Mouse (Mus musculus): ENCODE measurements around the gene Phactr1. TPM values are rescaled to one million over a fixed set of nuclear protein-coding genes. Genes with fewer than 3 reads are reported as not detected.
A peak's percentile ranks its signal among the peaks of the same experiment; 100 is the strongest.
"Not testable (repeated sequence)": the region's sequence is repeated elsewhere in the genome, so short reads cannot be mapped to it uniquely, and the experiment has no call there.

The Phactr1 gene
- polyA plus RNA-seq, 1 experiment from 2014 or later = 12.6 TPM

DNA sequence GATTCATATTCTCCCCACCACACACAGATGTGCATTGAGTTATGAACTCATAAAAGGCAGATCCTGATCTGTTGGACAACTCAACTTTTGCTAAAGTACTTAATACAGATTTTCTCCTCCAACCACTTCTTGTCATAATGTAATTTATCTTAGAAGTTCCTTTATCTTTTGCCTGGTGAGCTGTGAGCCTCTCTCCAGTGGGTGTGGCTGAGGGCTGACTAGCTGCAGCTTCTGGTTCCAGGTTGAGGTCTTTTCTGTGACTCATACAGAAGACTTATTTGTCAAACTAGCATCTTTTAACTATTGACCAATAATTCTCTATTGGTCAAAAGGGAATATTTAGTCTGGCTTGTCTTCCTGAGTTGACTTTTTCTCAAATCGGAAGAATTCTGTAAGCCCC, 257.9 kb downstream of the Phactr1 start:
- Histone ChIP-seq H3K27me3 (ENCODE audit: control insufficient read depth, insufficient read depth, low read length) (no peaks in the 10 kb centered on the region), H3K27ac (replicated peaks; ENCODE audit: low read depth, low read length) (no peak overlapping the region), H3K9me3 (replicated peaks; ENCODE audit: control insufficient read depth, low read length) (no peaks in the 10 kb centered on the region), H3K9ac (replicated peaks; ENCODE audit: low read length) (no peak overlapping the region), H3K4me2 (ENCODE audit: low read depth, low read length) (no peak overlapping the region), H3K36me3 (replicated peaks; ENCODE audit: control insufficient read depth, insufficient read depth, low read depth, low read length) (no peaks in the 10 kb centered on the region), H3K4me1 (ENCODE audit: control insufficient read depth, insufficient read depth, low read length) (no peaks in the 10 kb centered on the region), H3K4me3 (ENCODE audit: low read depth, low read length) (no peak overlapping the region)
- DNase-seq (ENCODE audit: low spot score) (no peak), ATAC-seq (replicated peaks; ENCODE audit: insufficient number of reproducible peaks, low FRiP score, low TSS enrichment, low read depth) (no peak)
- 94% methylated on average over 1 of the region's 1 CpGs for WGBS

DNA sequence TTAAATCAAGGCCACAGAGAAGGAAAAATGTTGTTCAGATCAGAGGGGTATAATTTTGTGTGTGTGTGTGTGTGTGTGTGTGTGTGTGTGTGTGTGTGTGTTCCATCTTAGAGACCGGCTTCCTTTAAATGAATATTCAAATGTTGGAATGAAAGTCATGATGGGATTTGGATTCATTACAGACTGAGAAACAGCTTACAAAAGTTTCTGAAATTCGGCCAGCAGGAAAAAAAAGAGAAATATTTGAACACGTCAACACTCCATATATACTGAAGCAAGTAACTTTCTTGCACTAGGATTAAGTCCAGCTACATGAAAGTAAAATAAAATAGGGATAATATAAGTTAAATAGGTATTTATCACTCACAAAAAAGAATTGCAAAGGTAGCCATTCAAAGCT, 259.8 kb downstream of the Phactr1 start:
- H3K4me3 ChIP-seq (ENCODE audit: low read depth, low read length) = no peak overlapping the region
- no peak overlapping the region for H3K4me2 ChIP-seq (ENCODE audit: low read depth, low read length)
- H3K4me1 ChIP-seq (ENCODE audit: control insufficient read depth, insufficient read depth, low read length) = no peaks in the 10 kb centered on the region
- ATAC-seq (replicated peaks; ENCODE audit: insufficient number of reproducible peaks, low FRiP score, low TSS enrichment, low read depth) (no peak), DNase-seq (ENCODE audit: low spot score) (no peak)
- no peak overlapping the region for H3K9ac ChIP-seq (replicated peaks; ENCODE audit: low read length)
- no peaks in the 10 kb centered on the region for H3K27me3 ChIP-seq (ENCODE audit: control insufficient read depth, insufficient read depth, low read length)
- no peaks in the 10 kb centered on the region for H3K9me3 ChIP-seq (replicated peaks; ENCODE audit: control insufficient read depth, low read length)
- no peak overlapping the region for H3K27ac ChIP-seq (replicated peaks; ENCODE audit: low read depth, low read length)
- 90% methylated on average over 3 of the region's 3 CpGs for WGBS
- no peaks in the 10 kb centered on the region for H3K36me3 ChIP-seq (replicated peaks; ENCODE audit: control insufficient read depth, insufficient read depth, low read depth, low read length)

DNA sequence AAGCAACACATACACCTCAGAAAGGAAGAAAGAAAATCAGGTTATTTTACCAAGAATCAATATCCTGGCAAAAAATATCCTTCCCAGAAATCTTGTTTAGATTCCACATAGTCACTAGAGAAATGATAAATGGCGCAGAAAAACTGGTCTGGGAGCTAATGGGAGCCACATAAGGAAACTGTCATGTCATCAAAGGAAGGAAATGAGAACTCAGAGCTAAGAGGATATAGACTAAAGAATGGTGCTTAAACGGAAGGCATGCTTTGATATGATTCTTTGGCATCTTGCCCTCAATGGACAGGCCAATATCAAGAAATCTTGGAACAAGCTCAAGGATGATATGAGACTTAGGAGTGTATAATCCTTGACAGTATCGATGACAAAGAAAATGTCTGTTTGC, 263.7 kb downstream of the Phactr1 start:
- H3K9ac ChIP-seq (replicated peaks; ENCODE audit: low read length) = no peak overlapping the region
- H3K27ac ChIP-seq (replicated peaks; ENCODE audit: low read depth, low read length) = no peak overlapping the region
- H3K27me3 ChIP-seq (ENCODE audit: control insufficient read depth, insufficient read depth, low read length) = no peaks in the 10 kb centered on the region
- no peak for DNase-seq (ENCODE audit: low spot score)
- no peak overlapping the region for H3K4me3 ChIP-seq (ENCODE audit: low read depth, low read length)
- no peak for ATAC-seq (replicated peaks; ENCODE audit: insufficient number of reproducible peaks, low FRiP score, low TSS enrichment, low read depth)
- H3K36me3 ChIP-seq (replicated peaks; ENCODE audit: control insufficient read depth, insufficient read depth, low read depth, low read length) = no peaks in the 10 kb centered on the region
- no peaks in the 10 kb centered on the region for H3K4me1 ChIP-seq (ENCODE audit: control insufficient read depth, insufficient read depth, low read length)
- no peak overlapping the region for H3K4me2 ChIP-seq (ENCODE audit: low read depth, low read length)
- WGBS = 78% methylated on average over 3 of the region's 3 CpGs
- H3K9me3 ChIP-seq (replicated peaks; ENCODE audit: control insufficient read depth, low read length) = no peaks in the 10 kb centered on the region

DNA sequence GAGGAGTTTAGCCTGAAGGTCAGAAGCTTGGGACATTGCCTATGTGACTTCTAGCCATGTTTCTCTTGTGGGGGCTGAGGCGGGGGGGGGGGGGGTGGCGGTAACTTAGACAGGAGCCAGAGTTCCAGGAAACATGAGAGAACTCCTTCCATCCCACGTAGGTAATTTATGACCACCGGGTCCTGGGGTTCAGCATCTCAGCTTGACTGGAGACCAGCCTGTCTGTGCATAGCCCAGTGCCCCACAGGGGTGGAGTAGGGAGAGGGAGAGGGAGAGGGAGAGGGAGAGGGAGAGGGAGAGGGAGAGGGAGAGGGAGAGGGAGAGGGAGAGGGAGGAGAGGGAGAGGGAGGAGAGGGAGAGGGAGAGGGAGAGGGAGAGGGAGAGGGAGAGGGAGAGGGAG, 264.8 kb downstream of the Phactr1 start:
- not testable (repeated sequence) for H3K9ac ChIP-seq (replicated peaks; ENCODE audit: low read length); H3K36me3 ChIP-seq (replicated peaks; ENCODE audit: control insufficient read depth, insufficient read depth, low read depth, low read length); H3K9me3 ChIP-seq (replicated peaks; ENCODE audit: control insufficient read depth, low read length); H3K4me2 ChIP-seq (ENCODE audit: low read depth, low read length); H3K27ac ChIP-seq (replicated peaks; ENCODE audit: low read depth, low read length); H3K4me1 ChIP-seq (ENCODE audit: control insufficient read depth, insufficient read depth, low read length); DNase-seq (ENCODE audit: low spot score); H3K4me3 ChIP-seq (ENCODE audit: low read depth, low read length); ATAC-seq (replicated peaks; ENCODE audit: insufficient number of reproducible peaks, low FRiP score, low TSS enrichment, low read depth); H3K27me3 ChIP-seq (ENCODE audit: control insufficient read depth, insufficient read depth, low read length)
- 57% methylated on average over 4 of the region's 4 CpGs for WGBS

DNA sequence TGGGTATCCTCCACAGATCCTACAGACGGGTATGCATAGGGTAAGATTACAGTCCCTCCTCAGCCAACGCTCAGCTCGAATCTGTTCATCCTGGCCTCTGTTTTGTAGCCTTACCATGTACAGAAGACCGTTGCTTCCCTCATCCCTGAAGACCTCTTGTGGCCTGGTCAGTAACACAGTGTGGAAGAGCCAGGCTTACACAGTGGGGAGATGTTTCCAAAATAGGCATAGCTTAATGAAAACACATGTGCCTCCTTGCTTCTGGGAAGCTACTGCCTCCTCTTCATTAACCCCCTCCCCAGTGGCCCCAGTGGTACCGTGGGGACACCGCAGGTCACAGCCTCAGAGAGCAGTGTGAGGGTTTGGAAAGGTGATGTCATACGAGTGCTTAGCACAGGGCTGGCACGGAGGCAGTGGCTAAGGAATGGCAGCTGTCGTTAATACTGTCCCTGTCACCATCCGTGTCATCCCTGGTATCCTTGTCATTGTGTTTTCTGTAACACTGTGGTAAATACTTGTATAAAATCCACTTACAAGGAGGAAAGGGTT, 268.4 kb downstream of the Phactr1 start:
- no peak for DNase-seq (ENCODE audit: low spot score)
- Histone ChIP-seq H3K36me3 (replicated peaks; ENCODE audit: control insufficient read depth, insufficient read depth, low read depth, low read length) (no peaks in the 10 kb centered on the region), H3K27me3 (ENCODE audit: control insufficient read depth, insufficient read depth, low read length) (no peaks in the 10 kb centered on the region), H3K4me1 (ENCODE audit: control insufficient read depth, insufficient read depth, low read length) (no peaks in the 10 kb centered on the region), H3K9me3 (replicated peaks; ENCODE audit: control insufficient read depth, low read length) (no peaks in the 10 kb centered on the region), H3K4me2 (ENCODE audit: low read depth, low read length) (no peak overlapping the region), H3K27ac (replicated peaks; ENCODE audit: low read depth, low read length) (no peak overlapping the region), H3K4me3 (ENCODE audit: low read depth, low read length) (no peak overlapping the region), H3K9ac (replicated peaks; ENCODE audit: low read length) (no peak overlapping the region)
- ATAC-seq (replicated peaks; ENCODE audit: insufficient number of reproducible peaks, low FRiP score, low TSS enrichment, low read depth) = no peak
- WGBS = 76% methylated on average over 10 of the region's 10 CpGs

DNA sequence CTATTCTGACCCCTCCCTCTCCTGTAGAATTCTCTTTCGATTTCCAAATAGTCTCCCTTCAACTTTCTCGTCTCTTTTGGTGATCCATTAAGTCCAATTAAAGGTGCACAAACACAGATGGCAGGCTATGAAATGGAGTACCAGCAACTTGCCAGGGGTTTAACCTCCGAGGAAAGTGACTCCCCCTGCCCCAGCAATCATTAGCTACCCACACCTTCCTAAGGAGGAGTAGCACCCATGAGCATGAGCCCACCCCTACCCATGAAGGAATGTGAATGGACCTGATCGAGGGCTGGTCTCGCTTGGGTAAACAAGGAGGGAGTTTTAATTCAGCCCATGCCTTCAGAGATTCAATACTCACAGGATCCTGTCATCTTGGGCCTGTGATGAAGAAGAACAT, 268.9 kb downstream of the Phactr1 start:
- H3K4me3 ChIP-seq (ENCODE audit: low read depth, low read length) = no peak overlapping the region
- H3K27ac ChIP-seq (replicated peaks; ENCODE audit: low read depth, low read length) = no peak overlapping the region
- no peaks in the 10 kb centered on the region for H3K36me3 ChIP-seq (replicated peaks; ENCODE audit: control insufficient read depth, insufficient read depth, low read depth, low read length)
- WGBS = 70% methylated on average over 5 of the region's 5 CpGs
- no peak for ATAC-seq (replicated peaks; ENCODE audit: insufficient number of reproducible peaks, low FRiP score, low TSS enrichment, low read depth)
- H3K27me3 ChIP-seq (ENCODE audit: control insufficient read depth, insufficient read depth, low read length) = no peaks in the 10 kb centered on the region
- DNase-seq (ENCODE audit: low spot score) = no peak
- no peaks in the 10 kb centered on the region for H3K9me3 ChIP-seq (replicated peaks; ENCODE audit: control insufficient read depth, low read length)
- H3K4me2 ChIP-seq (ENCODE audit: low read depth, low read length) = no peak overlapping the region
- H3K9ac ChIP-seq (replicated peaks; ENCODE audit: low read length) = no peak overlapping the region
- H3K4me1 ChIP-seq (ENCODE audit: control insufficient read depth, insufficient read depth, low read length) = no peaks in the 10 kb centered on the region

DNA sequence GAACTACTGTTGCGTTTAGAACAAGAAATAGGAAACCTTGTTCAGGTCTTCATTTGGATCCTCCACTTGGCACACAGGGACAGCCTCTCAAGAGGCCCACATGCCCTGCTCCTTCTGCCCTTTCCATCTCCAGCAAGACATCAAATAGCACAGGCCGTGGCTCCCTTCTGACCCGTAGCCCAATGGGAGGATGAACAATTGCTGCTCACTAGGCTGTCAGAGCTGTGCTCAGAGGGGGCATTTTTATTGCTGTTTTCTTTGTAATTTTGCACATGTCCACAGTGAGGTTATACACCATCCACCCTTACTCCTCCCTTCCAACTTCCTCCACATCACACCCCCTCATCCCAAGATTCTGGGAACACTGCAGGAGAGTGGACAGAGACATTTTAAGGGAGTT, 269.6 kb downstream of the Phactr1 start:
- H3K4me2 ChIP-seq (ENCODE audit: low read depth, low read length) = no peak overlapping the region
- ATAC-seq (replicated peaks; ENCODE audit: insufficient number of reproducible peaks, low FRiP score, low TSS enrichment, low read depth) = no peak
- DNase-seq (ENCODE audit: low spot score) = no peak
- H3K9ac ChIP-seq (replicated peaks; ENCODE audit: low read length) = no peak overlapping the region
- H3K27ac ChIP-seq (replicated peaks; ENCODE audit: low read depth, low read length) = no peak overlapping the region
- no peak overlapping the region for H3K4me3 ChIP-seq (ENCODE audit: low read depth, low read length)
- 80% methylated on average over 3 of the region's 3 CpGs for WGBS
- H3K36me3 ChIP-seq (replicated peaks; ENCODE audit: control insufficient read depth, insufficient read depth, low read depth, low read length) = no peaks in the 10 kb centered on the region
- no peaks in the 10 kb centered on the region for H3K27me3 ChIP-seq (ENCODE audit: control insufficient read depth, insufficient read depth, low read length)
- H3K9me3 ChIP-seq (replicated peaks; ENCODE audit: control insufficient read depth, low read length) = no peaks in the 10 kb centered on the region
- no peaks in the 10 kb centered on the region for H3K4me1 ChIP-seq (ENCODE audit: control insufficient read depth, insufficient read depth, low read length)

DNA sequence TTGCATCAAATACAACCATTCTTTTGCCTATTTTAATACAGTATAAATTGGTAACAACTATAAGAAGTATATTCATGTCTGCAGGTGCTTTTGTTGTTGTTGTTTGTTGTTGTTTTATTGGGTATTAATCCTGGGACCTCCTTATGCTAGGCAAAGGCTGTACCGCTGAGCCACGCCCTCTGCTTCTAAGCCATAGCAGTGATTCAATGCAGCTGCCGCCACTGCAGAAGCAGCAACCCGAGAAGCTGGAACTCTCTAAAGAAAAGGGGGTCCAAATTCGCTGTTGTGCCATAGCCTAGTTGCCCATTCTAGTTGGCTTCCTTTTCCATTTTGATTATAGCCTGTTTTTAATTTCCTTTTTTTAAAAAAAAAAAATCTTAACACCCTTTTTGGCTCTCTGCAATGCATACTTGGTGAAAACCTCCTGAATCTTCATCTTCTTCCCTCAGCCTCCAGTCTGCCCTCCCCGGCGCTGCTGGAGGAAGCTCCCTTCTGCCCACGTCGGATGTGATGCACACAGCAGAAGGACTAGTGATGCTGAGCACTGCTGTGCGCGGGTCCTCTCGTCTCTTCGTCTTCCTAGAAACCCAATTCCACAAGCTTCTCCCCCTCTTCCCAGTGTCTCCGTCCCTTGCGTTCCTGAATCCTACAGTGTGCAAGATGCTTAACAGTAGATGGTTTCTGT, 271.8 kb downstream of the Phactr1 start:
- H3K4me1 ChIP-seq (ENCODE audit: control insufficient read depth, insufficient read depth, low read length) = no peaks in the 10 kb centered on the region
- 65% methylated on average over 15 of the region's 15 CpGs for WGBS
- no peak overlapping the region for H3K9ac ChIP-seq (replicated peaks; ENCODE audit: low read length)
- ATAC-seq (replicated peaks; ENCODE audit: insufficient number of reproducible peaks, low FRiP score, low TSS enrichment, low read depth) (no peak), DNase-seq (ENCODE audit: low spot score) (peak; percentile 52)
- no peak overlapping the region for H3K4me3 ChIP-seq (ENCODE audit: low read depth, low read length)
- H3K36me3 ChIP-seq (replicated peaks; ENCODE audit: control insufficient read depth, insufficient read depth, low read depth, low read length) = no peaks in the 10 kb centered on the region
- H3K4me2 ChIP-seq (ENCODE audit: low read depth, low read length) = no peak overlapping the region
- no peaks in the 10 kb centered on the region for H3K9me3 ChIP-seq (replicated peaks; ENCODE audit: control insufficient read depth, low read length)
- H3K27ac ChIP-seq (replicated peaks; ENCODE audit: low read depth, low read length) = no peak overlapping the region
- no peaks in the 10 kb centered on the region for H3K27me3 ChIP-seq (ENCODE audit: control insufficient read depth, insufficient read depth, low read length)

Measured in embryonic facial prominence, embryonic 11.5 days (tissue).